Mouse (Mus musculus): ENCODE results near the gene Car2. TPM values are rescaled to one million over a fixed set of nuclear protein-coding genes. Genes with fewer than 3 reads are reported as not detected.

Car2 gene
- total and polyA plus RNA-seq, 2 experiments from 2014 or later: 32.4 to 50.1 TPM

DNA sequence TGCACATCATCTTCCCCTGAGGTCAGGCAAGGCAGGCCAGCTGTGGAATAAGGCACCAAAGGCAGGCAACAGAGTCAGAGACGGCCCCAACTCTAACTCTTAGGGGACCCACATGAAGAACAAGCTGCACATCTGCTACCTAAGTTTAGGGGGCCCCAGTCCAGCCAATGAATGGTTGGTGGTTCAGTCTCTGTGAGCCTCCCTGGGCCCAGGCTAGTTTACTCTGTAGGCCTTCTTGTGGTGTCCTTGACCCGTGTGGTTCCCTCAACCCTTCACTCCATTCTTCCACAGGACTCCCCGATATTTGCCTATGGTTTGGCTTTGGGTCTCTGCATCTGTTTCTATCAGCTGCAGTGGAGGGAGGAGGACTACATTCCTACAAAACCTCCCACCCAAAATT is 17.3 kb downstream of the Car2 start:
- Histone ChIP-seq H3K4me3 (ENCODE audit: low read depth, low read length) (no peak overlapping the region), H3K4me1 (ENCODE audit: insufficient read depth, low read length) (no peaks in the 10 kb centered on the region), H3K27me3 (ENCODE audit: insufficient read depth, low read length) (no peaks in the 10 kb centered on the region), H3K9ac (replicated peaks; ENCODE audit: low read length, poor library complexity, severe bottlenecking) (no peak overlapping the region), H3K9me3 (ENCODE audit: low read length) (no peaks in the 10 kb centered on the region), H3K36me3 (ENCODE audit: insufficient read depth, low read length) (no peaks in the 10 kb centered on the region; the same call in 1 of the 2 replicates), H3K27ac (ENCODE audit: low read depth, low read length) (no peak overlapping the region), H3K4me2 (ENCODE audit: low read depth, low read length, poor library complexity, severe bottlenecking) (no peak overlapping the region)
- no peak for TF ChIP-seq CTCF (IDR thresholded peaks at IDR 0.05)
- no peak for ATAC-seq (ENCODE audit: low FRiP score)
- DNase-seq (ENCODE audit: low spot score): no peak
- 90% methylated on average over 3 of the region's 3 CpGs for WGBS

DNA sequence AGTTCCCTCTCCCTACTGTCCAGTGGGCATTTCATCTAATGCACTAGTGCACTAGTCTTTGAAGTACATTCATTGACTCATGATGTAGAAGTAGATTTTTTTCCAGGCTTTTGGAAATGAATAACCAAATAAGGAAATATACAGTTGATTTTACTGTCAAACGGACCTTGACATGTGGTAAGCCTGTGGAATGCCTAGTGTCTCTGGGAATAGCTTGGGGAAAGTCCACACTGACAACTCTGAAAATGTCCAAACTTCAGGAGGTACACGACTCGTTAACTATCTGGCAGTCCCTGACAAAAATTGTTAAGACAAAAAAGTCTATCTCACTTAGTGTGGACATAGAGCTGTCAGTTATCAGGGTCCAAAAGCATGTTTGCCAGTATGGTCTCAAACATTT is 18.1 kb downstream of the Car2 start:
- DNase-seq (ENCODE audit: low spot score) (no peak), ATAC-seq (ENCODE audit: low FRiP score) (no peak)
- Histone ChIP-seq H3K4me1 (ENCODE audit: insufficient read depth, low read length) (no peaks in the 10 kb centered on the region), H3K4me3 (ENCODE audit: low read depth, low read length) (no peak overlapping the region), H3K9me3 (ENCODE audit: low read length) (no peaks in the 10 kb centered on the region), H3K4me2 (ENCODE audit: low read depth, low read length, poor library complexity, severe bottlenecking) (no peak overlapping the region), H3K27ac (ENCODE audit: low read depth, low read length) (no peak overlapping the region), H3K27me3 (ENCODE audit: insufficient read depth, low read length) (no peaks in the 10 kb centered on the region), H3K9ac (replicated peaks; ENCODE audit: low read length, poor library complexity, severe bottlenecking) (no peak overlapping the region), H3K36me3 (ENCODE audit: insufficient read depth, low read length) (no peaks in the 10 kb centered on the region; the same call in 1 of the 2 replicates)
- TF ChIP-seq CTCF (IDR thresholded peaks at IDR 0.05): no peak
- WGBS: 92% methylated on average over 3 of the region's 3 CpGs

DNA sequence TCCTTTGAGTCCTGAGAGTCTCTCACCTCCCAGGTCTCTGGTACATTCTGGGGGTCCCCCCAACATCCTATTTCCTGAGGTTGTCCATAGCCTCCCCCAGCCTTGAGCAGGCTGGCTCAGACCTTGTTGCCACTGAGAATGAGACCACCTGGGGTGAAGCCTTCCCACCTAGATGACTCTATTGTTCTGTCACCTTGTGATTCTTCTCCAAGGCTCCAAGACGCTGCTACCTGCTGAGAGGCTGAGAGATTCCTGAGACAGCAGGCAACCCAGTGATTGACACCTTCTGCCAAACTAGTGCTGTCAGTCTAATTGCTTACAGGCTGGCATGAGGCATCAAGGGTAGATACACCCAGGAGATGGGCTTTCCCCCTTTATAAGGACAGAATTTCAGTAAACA is 21.2 kb downstream of the Car2 start:
- Histone ChIP-seq H3K9ac (replicated peaks; ENCODE audit: low read length, poor library complexity, severe bottlenecking) (no peak overlapping the region), H3K4me3 (ENCODE audit: low read depth, low read length) (no peak overlapping the region), H3K36me3 (ENCODE audit: insufficient read depth, low read length) (no peaks in the 10 kb centered on the region), H3K27ac (ENCODE audit: low read depth, low read length) (no peak overlapping the region), H3K9me3 (ENCODE audit: low read length) (no peaks in the 10 kb centered on the region), H3K4me2 (ENCODE audit: low read depth, low read length, poor library complexity, severe bottlenecking) (no peak overlapping the region), H3K27me3 (ENCODE audit: insufficient read depth, low read length) (no peaks in the 10 kb centered on the region), H3K4me1 (ENCODE audit: insufficient read depth, low read length) (no peaks in the 10 kb centered on the region)
- WGBS: 17% methylated on average over 1 of the region's 1 CpGs
- ATAC-seq (ENCODE audit: low FRiP score) (no peak), DNase-seq (ENCODE audit: low spot score) (no peak)
- no peak for TF ChIP-seq CTCF (IDR thresholded peaks at IDR 0.05)

DNA sequence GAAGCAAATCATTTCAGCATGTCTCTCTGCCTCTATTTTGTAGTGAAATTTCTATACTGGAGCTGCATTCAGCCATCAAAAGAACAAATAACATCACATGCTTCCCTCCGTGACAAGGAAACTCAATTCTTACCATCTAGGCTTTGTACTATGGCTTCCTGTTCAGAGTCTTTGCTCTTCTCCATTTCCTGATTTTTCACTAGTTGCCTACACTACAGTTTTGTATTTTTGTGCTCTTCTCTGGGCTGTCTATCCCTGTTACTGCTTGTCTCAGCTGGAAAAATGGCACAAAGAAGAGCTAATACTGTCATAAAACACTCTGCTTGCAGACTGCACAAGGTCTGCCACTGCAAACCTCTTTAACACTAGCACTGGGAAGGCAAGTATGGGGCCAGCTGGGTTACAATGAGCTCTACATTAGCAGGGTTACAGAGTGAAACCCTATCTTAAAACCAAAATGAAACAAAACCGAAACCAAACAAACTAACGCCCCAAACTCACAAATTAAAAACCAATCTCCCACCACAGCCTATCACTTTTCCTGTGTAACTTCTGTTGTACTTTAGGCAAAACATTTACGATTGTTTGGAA is 26.0 kb downstream of the Car2 start:
- Histone ChIP-seq H3K36me3 (ENCODE audit: insufficient read depth, low read length) (no peaks in the 10 kb centered on the region), H3K9ac (replicated peaks; ENCODE audit: low read length, poor library complexity, severe bottlenecking) (no peak overlapping the region), H3K27ac (ENCODE audit: low read depth, low read length) (no peak overlapping the region), H3K4me1 (ENCODE audit: insufficient read depth, low read length) (no peaks in the 10 kb centered on the region), H3K4me3 (ENCODE audit: low read depth, low read length) (no peak overlapping the region), H3K4me2 (ENCODE audit: low read depth, low read length, poor library complexity, severe bottlenecking) (no peak overlapping the region), H3K9me3 (ENCODE audit: low read length) (no peaks in the 10 kb centered on the region), H3K27me3 (ENCODE audit: insufficient read depth, low read length) (no peaks in the 10 kb centered on the region)
- TF ChIP-seq CTCF (IDR thresholded peaks at IDR 0.05): no peak
- DNase-seq (ENCODE audit: low spot score) (no peak), ATAC-seq (ENCODE audit: low FRiP score) (no peak)
- 89% methylated on average over 4 of the region's 4 CpGs for WGBS

DNA sequence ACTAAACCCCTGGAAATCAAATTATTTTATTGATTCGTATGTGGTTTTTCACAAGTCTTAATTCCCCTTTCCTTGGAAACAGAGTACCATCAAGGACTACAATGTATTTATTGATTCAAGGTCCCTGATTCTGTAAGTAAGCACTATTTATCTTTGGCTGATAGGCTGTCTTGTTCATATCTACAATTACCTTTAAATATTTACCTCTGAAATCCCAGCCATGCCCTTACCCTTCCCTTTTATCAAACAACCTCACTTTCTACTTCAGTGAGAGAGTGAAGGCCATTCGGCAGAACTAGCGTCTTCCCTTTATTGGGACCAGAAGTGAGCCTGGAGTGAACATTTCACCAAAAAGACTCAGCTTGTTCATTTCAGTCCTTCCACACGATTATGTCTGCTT is 27.7 kb downstream of the Car2 start:
- WGBS: 91% methylated on average over 4 of the region's 4 CpGs
- Histone ChIP-seq H3K27ac (ENCODE audit: low read depth, low read length) (no peak overlapping the region), H3K36me3 (ENCODE audit: insufficient read depth, low read length) (no peaks in the 10 kb centered on the region), H3K4me1 (ENCODE audit: insufficient read depth, low read length) (no peaks in the 10 kb centered on the region), H3K4me3 (ENCODE audit: low read depth, low read length) (no peak overlapping the region), H3K27me3 (ENCODE audit: insufficient read depth, low read length) (no peaks in the 10 kb centered on the region), H3K9ac (replicated peaks; ENCODE audit: low read length, poor library complexity, severe bottlenecking) (no peak overlapping the region), H3K4me2 (ENCODE audit: low read depth, low read length, poor library complexity, severe bottlenecking) (no peak overlapping the region), H3K9me3 (ENCODE audit: low read length) (no peaks in the 10 kb centered on the region)
- TF ChIP-seq CTCF (IDR thresholded peaks at IDR 0.05): no peak
- DNase-seq (ENCODE audit: low spot score) (no peak), ATAC-seq (ENCODE audit: low FRiP score) (no peak)

DNA sequence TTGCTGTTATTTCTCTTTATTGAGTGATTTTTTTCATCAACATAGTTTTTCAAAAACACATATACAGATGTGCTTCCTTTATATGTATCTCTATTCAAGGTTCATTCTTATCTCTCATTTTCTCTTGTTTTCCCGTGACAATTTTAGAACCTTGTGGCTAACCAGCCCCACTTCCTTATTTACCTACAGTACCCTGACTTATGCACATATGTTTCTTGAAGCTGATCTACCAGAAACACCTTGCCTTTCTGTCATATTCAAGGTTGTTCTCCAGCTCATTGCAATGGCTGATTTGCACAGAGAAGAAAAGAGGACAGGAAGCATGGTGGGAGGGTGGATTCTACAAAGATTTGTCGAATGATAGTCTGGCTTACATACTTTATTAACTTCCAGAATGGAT is 29.3 kb downstream of the Car2 start:
- TF ChIP-seq CTCF (IDR thresholded peaks at IDR 0.05): no peak
- Histone ChIP-seq H3K27me3 (ENCODE audit: insufficient read depth, low read length) (no peaks in the 10 kb centered on the region), H3K4me3 (ENCODE audit: low read depth, low read length) (no peak overlapping the region), H3K36me3 (ENCODE audit: insufficient read depth, low read length) (no peaks in the 10 kb centered on the region), H3K9ac (replicated peaks; ENCODE audit: low read length, poor library complexity, severe bottlenecking) (no peak overlapping the region), H3K9me3 (ENCODE audit: low read length) (no peaks in the 10 kb centered on the region), H3K4me1 (ENCODE audit: insufficient read depth, low read length) (no peaks in the 10 kb centered on the region), H3K4me2 (ENCODE audit: low read depth, low read length, poor library complexity, severe bottlenecking) (no peak overlapping the region), H3K27ac (ENCODE audit: low read depth, low read length) (no peak overlapping the region)
- ATAC-seq (ENCODE audit: low FRiP score) (no peak), DNase-seq (ENCODE audit: low spot score) (no peak)
- WGBS: 89% methylated on average over 2 of the region's 2 CpGs
